Mouse (Mus musculus): ENCODE results near the gene Fam168b. TPM values are rescaled to one million over a fixed set of nuclear protein-coding genes. Genes with fewer than 3 reads are reported as not detected.

Fam168b gene
- polyA plus RNA-seq, 1 experiment from 2014 or later, result 127 TPM

- ATAC-seq (ENCODE audit: low read depth), result no peak
- Histone ChIP-seq H3K4me3 (no peak overlapping the region), H3K4me1 (replicated peaks) (peaks cover 36% of the 10 kb centered on the region), H3K4me2 (no peak overlapping the region), H3K9ac (no peak overlapping the region), H3K36me3 (peaks cover 73% of the 10 kb centered on the region), H3K9me3 (no peaks in the 10 kb centered on the region), H3K27me3 (no peaks in the 10 kb centered on the region), H3K27ac (replicated peaks) (no peak overlapping the region)
- 91% methylated on average over 8 of the region's 8 CpGs for WGBS
These were observed 34.4 kb downstream of the Fam168b start for GRCm38 (mm10) chr1:34808445-34808844.

GRCm38 (mm10) chr1:34805931-34806520 is 36.8 kb downstream of the Fam168b start:
- 16% methylated on average over 35 of the region's 35 CpGs for WGBS

GRCm38 (mm10) chr1:34804863-34805262 is 38.0 kb downstream of the Fam168b start:
- 65% methylated on average over 7 of the region's 7 CpGs for WGBS
- Histone ChIP-seq H3K27me3 (no peaks in the 10 kb centered on the region), H3K4me2 (no peak overlapping the region), H3K9ac (no peak overlapping the region), H3K4me1 (replicated peaks) (peaks cover 62% of the 10 kb centered on the region), H3K36me3 (peaks cover 40% of the 10 kb centered on the region), H3K27ac (replicated peaks) (no peak overlapping the region), H3K9me3 (no peaks in the 10 kb centered on the region), H3K4me3 (no peak overlapping the region)
- ATAC-seq (ENCODE audit: low read depth), result no peak

More at GRCm38 (mm10) chr1:34805931-34806520, 36.8 kb downstream of the Fam168b start:
- Histone ChIP-seq H3K36me3 (peaks cover 49% of the 10 kb centered on the region), H3K27me3 (no peaks in the 10 kb centered on the region), H3K4me3 (no peak overlapping the region), H3K4me2 (peak overlapping the region; percentile 1; the same call in 1 of the 2 replicates), H3K4me1 (replicated peaks) (peaks cover 59% of the 10 kb centered on the region), H3K27ac (replicated peaks) (no peak overlapping the region), H3K9ac (no peak overlapping the region), H3K9me3 (no peaks in the 10 kb centered on the region)
- no peak for ATAC-seq (ENCODE audit: low read depth)

- Histone ChIP-seq H3K36me3 (peaks cover 18% of the 10 kb centered on the region; the same call in 1 of the 2 replicates), H3K27me3 (no peaks in the 10 kb centered on the region), H3K9me3 (no peaks in the 10 kb centered on the region), H3K4me3 (peak overlapping the region; percentile 73), H3K27ac (replicated peaks) (peak overlapping the region; percentile 91), H3K4me2 (peak overlapping the region; percentile 77), H3K9ac (peak overlapping the region; percentile 85), H3K4me1 (replicated peaks) (peaks cover 62% of the 10 kb centered on the region)
- WGBS, result 27% methylated on average over 7 of the region's 7 CpGs
- peak; percentile 24 for ATAC-seq (ENCODE audit: low read depth)
These were observed 40.6 kb downstream of the Fam168b start for GRCm38 (mm10) chr1:34802290-34802642.

DNA sequence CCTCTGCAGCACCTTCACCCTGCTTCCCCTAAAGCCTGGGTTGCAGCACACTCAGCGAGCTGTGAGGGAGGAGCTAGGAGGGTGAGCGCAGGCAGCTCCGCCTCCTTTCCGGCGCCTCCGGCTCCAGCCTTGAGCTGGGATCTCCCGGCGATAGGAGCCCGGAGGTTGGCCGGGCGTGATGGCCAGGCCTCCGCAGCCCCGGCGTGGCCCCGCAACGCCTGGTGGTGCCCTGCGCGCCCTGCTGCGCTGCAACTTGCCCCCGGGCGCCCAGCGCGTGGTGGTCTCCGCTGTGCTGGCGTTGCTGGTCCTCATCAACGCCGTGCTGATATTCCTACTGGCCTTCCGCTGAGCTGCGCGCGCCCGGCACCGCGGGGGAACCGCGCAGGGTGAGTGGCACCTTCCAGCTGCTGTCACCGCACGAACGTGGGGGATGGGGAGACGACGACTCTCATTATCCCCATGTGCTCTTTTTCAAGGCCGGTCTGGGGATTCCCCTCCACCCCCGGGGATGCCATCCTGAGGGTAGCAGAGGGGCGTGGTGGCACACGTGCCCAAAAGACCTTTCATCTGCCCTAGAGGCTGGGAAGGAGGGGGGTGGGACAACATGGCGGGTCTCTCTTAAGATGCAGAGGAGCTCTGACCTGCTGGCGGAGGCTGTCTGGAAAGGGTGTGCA is 41.1 kb downstream of the Fam168b start:
- Histone ChIP-seq H3K4me2 (peak overlapping the region; percentile 77), H3K9me3 (no peaks in the 10 kb centered on the region), H3K27me3 (no peaks in the 10 kb centered on the region), H3K9ac (peak overlapping the region; percentile 85), H3K4me3 (peak overlapping the region; percentile 73), H3K27ac (replicated peaks) (peak overlapping the region; percentile 91), H3K4me1 (replicated peaks) (peaks cover 58% of the 10 kb centered on the region), H3K36me3 (peaks cover 13% of the 10 kb centered on the region; the same call in 1 of the 2 replicates)
- WGBS, result under 1% methylated on average over 37 of the region's 47 CpGs
- ATAC-seq (ENCODE audit: low read depth), result peak; percentile 91

GRCm38 (mm10) chr1:34799140-34799539 is 43.7 kb downstream of the Fam168b start:
- no peak overlapping the region for H3K4me3 ChIP-seq
- H3K27ac ChIP-seq (replicated peaks), result no peak overlapping the region
- no peaks in the 10 kb centered on the region for H3K27me3 ChIP-seq
- ATAC-seq (ENCODE audit: low read depth), result no peak
- peaks cover 11% of the 10 kb centered on the region; the same call in 1 of the 2 replicates for H3K36me3 ChIP-seq
- H3K4me2 ChIP-seq, result no peak overlapping the region
- H3K9me3 ChIP-seq, result no peaks in the 10 kb centered on the region
- peaks cover 32% of the 10 kb centered on the region for H3K4me1 ChIP-seq (replicated peaks)
- WGBS, result 69% methylated on average over 2 of the region's 2 CpGs
- no peak overlapping the region for H3K9ac ChIP-seq

GRCm38 (mm10) chr1:34793304-34794300 is 49.3 kb downstream of the Fam168b start:
- ATAC-seq (ENCODE audit: low read depth), result peak; percentile 54; the same call in 1 of the 2 replicates
- WGBS, result 66% methylated on average over 19 of the region's 19 CpGs
- Histone ChIP-seq H3K4me1 (replicated peaks) (peaks cover 10% of the 10 kb centered on the region), H3K36me3 (peaks cover 8% of the 10 kb centered on the region; the same call in 1 of the 2 replicates), H3K27me3 (no peaks in the 10 kb centered on the region), H3K9me3 (no peaks in the 10 kb centered on the region), H3K27ac (replicated peaks) (peak overlapping the region; percentile 23; the same call in 1 of the 2 replicates), H3K4me3 (no peak overlapping the region), H3K9ac (no peak overlapping the region), H3K4me2 (no peak overlapping the region)

GRCm38 (mm10) chr1:34783538-34784161 is 59.2 kb downstream of the Fam168b start:
- no peak overlapping the region for H3K9ac ChIP-seq
- ATAC-seq (ENCODE audit: low read depth), result no peak
- WGBS, result 67% methylated on average over 6 of the region's 6 CpGs

GRCm38 (mm10) chr1:34775870-34776269 is 67.0 kb downstream of the Fam168b start:
- no peaks in the 10 kb centered on the region for H3K4me1 ChIP-seq (replicated peaks)
- H3K4me2 ChIP-seq, result no peak overlapping the region
- peaks cover 3% of the 10 kb centered on the region; the same call in 1 of the 2 replicates for H3K36me3 ChIP-seq
- H3K4me3 ChIP-seq, result no peak overlapping the region
- no peaks in the 10 kb centered on the region for H3K9me3 ChIP-seq
- ATAC-seq (ENCODE audit: low read depth), result no peak
- H3K27ac ChIP-seq (replicated peaks), result no peak overlapping the region
- H3K9ac ChIP-seq, result no peak overlapping the region
- WGBS, result 92% methylated on average over 3 of the region's 3 CpGs
- H3K27me3 ChIP-seq, result no peaks in the 10 kb centered on the region

More at GRCm38 (mm10) chr1:34783538-34784161, 59.2 kb downstream of the Fam168b start:
- H3K27ac ChIP-seq (replicated peaks), result no peak overlapping the region
- H3K27me3 ChIP-seq, result no peaks in the 10 kb centered on the region
- 0 out of 2 replicates have a peak, but pooled peaks cover 12% of the 10 kb centered on the region for H3K4me1 ChIP-seq (replicated peaks)
- H3K4me2 ChIP-seq, result no peak overlapping the region
- no peaks in the 10 kb centered on the region for H3K9me3 ChIP-seq
- no peaks in the 10 kb centered on the region for H3K36me3 ChIP-seq
- H3K4me3 ChIP-seq, result no peak overlapping the region

GRCm38 (mm10) chr1:34768875-34769274 is 74.0 kb downstream of the Fam168b start:
- Histone ChIP-seq H3K9me3 (no peaks in the 10 kb centered on the region), H3K36me3 (no peaks in the 10 kb centered on the region), H3K27me3 (no peaks in the 10 kb centered on the region), H3K4me3 (no peak overlapping the region), H3K9ac (no peak overlapping the region), H3K4me1 (replicated peaks) (peaks cover 13% of the 10 kb centered on the region), H3K27ac (replicated peaks) (0 out of 2 replicates have a peak overlapping the region, but pooled peaks have one; percentile 9), H3K4me2 (no peak overlapping the region)
- ATAC-seq (ENCODE audit: low read depth), result no peak
- WGBS, result 71% methylated on average over 6 of the region's 6 CpGs

- H3K27me3 ChIP-seq, result no peaks in the 10 kb centered on the region
- no peak overlapping the region for H3K9ac ChIP-seq
- no peak overlapping the region for H3K27ac ChIP-seq (replicated peaks)
- H3K36me3 ChIP-seq, result no peaks in the 10 kb centered on the region
- peaks cover 13% of the 10 kb centered on the region for H3K4me1 ChIP-seq (replicated peaks)
- 88% methylated on average over 4 of the region's 4 CpGs for WGBS
- no peak overlapping the region for H3K4me3 ChIP-seq
- no peak overlapping the region for H3K4me2 ChIP-seq
- H3K9me3 ChIP-seq, result no peaks in the 10 kb centered on the region
- no peak for ATAC-seq (ENCODE audit: low read depth)
These were observed 75.0 kb downstream of the Fam168b start for GRCm38 (mm10) chr1:34767851-34768250.

Data from neural tube, embryonic 13.5 days (tissue).